Mouse (Mus musculus) small intestine, adult 2 months (tissue): Measurements from ENCODE around the gene Sult1a1. TPM values are rescaled to one million over a fixed set of nuclear protein-coding genes. Genes with fewer than 3 reads are reported as not detected.
"Not testable (repeated sequence)": the region's sequence is repeated elsewhere in the genome, so short reads cannot be mapped to it uniquely, and the experiment has no call there.

Experiments
- H3K27ac ChIP-seq: fragments of 200-500 bp; 2 replicates; pipeline ENCODE4 v1.5.1; 2012; ENCODE audit warnings: low read depth, low read length, control low read depth, inconsistent platforms; ENCODE audit not compliant: insufficient read depth
- H3K27me3 ChIP-seq: fragments of 200-500 bp; 2 replicates; pipeline ENCODE4 v1.6.1; 2012; ENCODE audit warnings: mild to moderate bottlenecking, moderate library complexity, low read length, inconsistent platforms; ENCODE audit not compliant: control insufficient read depth, insufficient read depth
- H3K36me3 ChIP-seq: fragments of 200-500 bp; 2 replicates; pipeline ENCODE4 v1.6.1; 2012; ENCODE audit warnings: mild to moderate bottlenecking, low read length, control low read depth, inconsistent platforms; ENCODE audit not compliant: control insufficient read depth, insufficient read depth
- H3K4me1 ChIP-seq: fragments of 200-500 bp; 2 replicates; pipeline ENCODE4 v1.6.1; 2012; ENCODE audit warnings: low read length, inconsistent platforms, mixed read lengths; ENCODE audit not compliant: control insufficient read depth, insufficient read depth, insufficient read length
- H3K4me3 ChIP-seq: fragments of 200-500 bp; 2 replicates; pipeline ENCODE4 v1.5.1; 2012; ENCODE audit warnings: low read depth, mild to moderate bottlenecking, control low read depth, inconsistent platforms, low read length, moderate library complexity
- CTCF ChIP-seq: fragments of 200-500 bp; IDR thresholded peaks from 2 replicates; pipeline ENCODE4 v1.5.1; 2012; ENCODE audit warnings: low read depth, mild to moderate bottlenecking, control low read depth, inconsistent platforms, low read length, moderate library complexity, mixed read lengths; ENCODE audit not compliant: insufficient replicate concordance, insufficient read length; ENCODE audit errors: extremely low read depth
- POLR2A ChIP-seq: fragments of 200-500 bp; IDR thresholded peaks from 2 replicates; pipeline ENCODE4 v1.6.1; 2012; ENCODE audit warnings: low read depth, mild to moderate bottlenecking, control low read depth, inconsistent platforms, low read length, moderate library complexity
- WGBS: fragments of 180-500 bp; shearing (Covaris S2); methylation state at CpG from one replicate; pipeline ENCODE4 v1.1.7; 2018; 5-methylcytosine and 5-hydroxymethylcytosine counted together
- polyA plus RNA-seq: library from polyadenylated mRNA; depleted of rRNA; stranded (reverse); fragments of >200 nt; gene quantifications from 2 replicates; pipeline ENCODE4 v1.2.3, GENCODE M21; 2012

Sult1a1 gene
- polyA plus RNA-seq, 1 experiment = 7.4 TPM

DNA sequence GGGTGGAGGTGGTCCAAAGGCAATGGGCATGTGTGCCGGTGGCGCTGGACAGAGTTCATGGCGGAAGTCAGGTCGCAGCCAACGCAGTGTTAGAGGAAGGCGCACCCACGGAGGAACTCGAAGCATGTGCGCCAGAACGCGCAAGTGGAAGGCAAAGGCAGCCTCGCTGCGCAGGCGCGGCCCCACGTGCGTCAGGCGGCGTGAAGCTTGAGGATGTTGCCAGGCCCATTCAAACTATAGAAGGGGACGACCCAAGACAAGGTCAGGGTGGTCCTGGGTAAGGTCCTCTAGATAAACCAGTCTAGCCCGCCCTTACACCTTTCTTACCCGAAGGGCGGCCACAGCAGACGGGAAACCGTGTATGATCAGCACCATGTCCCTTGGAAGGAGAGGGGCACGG is 16.2 kb upstream of the Sult1a1 start:
- H3K27ac ChIP-seq = no peak overlapping the region
- WGBS = 95% methylated on average over 26 of the region's 26 CpGs
- no peaks in the 10 kb centered on the region for H3K27me3 ChIP-seq
- no peak for TF ChIP-seq POLR2A
- no peak for TF ChIP-seq CTCF
- H3K4me3 ChIP-seq = no peak overlapping the region
- peaks cover 14% of the 10 kb centered on the region for H3K4me1 ChIP-seq
- H3K36me3 ChIP-seq = peaks cover 11% of the 10 kb centered on the region

- WGBS = 69% methylated on average over 5 of the region's 5 CpGs
- Histone ChIP-seq H3K27ac (no peak overlapping the region), H3K27me3 (no peaks in the 10 kb centered on the region), H3K36me3 (peaks cover 11% of the 10 kb centered on the region), H3K4me3 (no peak overlapping the region), H3K4me1 (peaks cover 10% of the 10 kb centered on the region)
- TF ChIP-seq POLR2A (no peak), CTCF (no peak)
These were observed 15.4 kb upstream of the Sult1a1 start for GRCm38 (mm10) chr7:126691676-126692075.

DNA sequence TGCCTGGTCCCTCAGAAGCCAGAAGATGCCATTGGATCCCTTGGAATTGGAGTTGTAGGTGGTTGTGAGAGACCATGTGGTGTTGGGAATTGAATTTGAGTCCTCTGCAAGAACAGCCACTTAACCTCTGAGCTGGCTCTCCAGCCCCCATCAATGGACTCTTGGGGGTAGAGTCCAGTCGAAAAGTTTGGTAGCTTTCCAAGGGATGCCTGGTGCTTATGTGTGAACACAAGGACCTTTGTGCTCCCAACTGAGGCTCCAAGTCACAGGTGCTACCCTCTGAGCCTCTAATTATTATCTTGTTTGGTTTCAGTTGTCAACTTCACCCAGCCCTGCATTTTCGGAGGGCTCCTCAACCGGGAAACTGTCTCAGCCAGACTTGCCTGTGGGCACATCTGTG is 14.5 kb upstream of the Sult1a1 start:
- H3K27me3 ChIP-seq = no peaks in the 10 kb centered on the region
- whole genome bisulfite sequencing = 38% methylated on average over 3 of the region's 3 CpGs
- peaks cover 11% of the 10 kb centered on the region for H3K36me3 ChIP-seq
- no peak for TF ChIP-seq POLR2A
- no peak for TF ChIP-seq CTCF
- H3K4me3 ChIP-seq = no peak overlapping the region
- H3K27ac ChIP-seq = no peak overlapping the region
- peaks cover 6% of the 10 kb centered on the region for H3K4me1 ChIP-seq

DNA sequence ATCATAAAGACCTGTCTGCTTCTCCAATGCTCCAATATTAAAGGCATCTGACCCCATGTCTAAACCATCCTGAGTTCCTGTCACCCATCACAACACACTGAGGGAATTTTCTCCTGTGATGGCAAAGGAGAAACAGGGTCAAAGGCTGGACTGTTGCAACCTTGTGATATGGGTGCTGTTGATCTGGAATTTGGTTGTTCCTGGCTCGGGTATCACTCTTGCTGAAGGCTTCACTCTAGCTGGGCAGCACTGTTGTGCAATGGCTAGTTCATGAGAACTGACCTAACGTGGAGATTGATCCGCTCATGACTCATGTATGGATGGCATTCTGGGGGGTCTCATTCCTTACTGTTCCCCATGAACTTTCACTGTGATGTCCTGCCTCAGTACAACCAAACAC is 12.8 kb upstream of the Sult1a1 start:
- no peaks in the 10 kb centered on the region for H3K27me3 ChIP-seq
- H3K4me1 ChIP-seq = peaks cover 5% of the 10 kb centered on the region
- 66% methylated on average over 3 of the region's 3 CpGs for WGBS
- H3K36me3 ChIP-seq = peaks cover 11% of the 10 kb centered on the region
- TF ChIP-seq POLR2A = no peak
- no peak overlapping the region for H3K27ac ChIP-seq
- H3K4me3 ChIP-seq = no peak overlapping the region

GRCm38 (mm10) chr7:126688156-126688555 is 11.9 kb upstream of the Sult1a1 start:
- H3K27ac ChIP-seq, H3K4me1 ChIP-seq, H3K4me3 ChIP-seq, H3K27me3 ChIP-seq: not testable (repeated sequence)
- peaks cover 11% of the 10 kb centered on the region for H3K36me3 ChIP-seq
- WGBS = 77% methylated on average over 4 of the region's 4 CpGs

DNA sequence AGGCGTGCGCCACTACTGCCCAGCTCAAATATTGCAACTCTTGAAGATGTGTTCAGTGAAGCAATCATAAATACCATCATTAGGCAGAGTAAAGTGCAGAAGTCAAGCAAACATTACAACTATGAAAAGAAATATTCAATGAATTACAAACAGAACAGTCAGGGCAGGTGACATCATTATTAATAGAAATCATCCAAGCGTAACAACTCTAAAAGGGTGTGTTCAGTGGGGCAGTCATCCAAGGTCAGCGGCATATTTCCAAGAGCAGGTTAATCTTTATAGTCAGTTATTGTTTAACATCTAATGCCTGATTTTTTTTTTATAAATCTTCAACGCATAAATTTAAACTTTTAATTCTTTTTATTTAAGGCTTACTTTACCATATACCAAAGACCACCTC is 5.0 kb upstream of the Sult1a1 start:
- no peak overlapping the region for H3K4me3 ChIP-seq
- H3K4me1 ChIP-seq = peaks cover 12% of the 10 kb centered on the region; the same call in 1 of the 2 replicates
- TF ChIP-seq CTCF (no peak), POLR2A (no peak)
- H3K27ac ChIP-seq = no peak overlapping the region
- WGBS = 22% methylated on average over 5 of the region's 5 CpGs
- H3K27me3 ChIP-seq = no peaks in the 10 kb centered on the region
- H3K36me3 ChIP-seq = no peaks in the 10 kb centered on the region

GRCm38 (mm10) chr7:126679683-126680082 is 3.5 kb upstream of the Sult1a1 start:
- no peak overlapping the region for H3K4me3 ChIP-seq
- no peak overlapping the region for H3K27ac ChIP-seq
- H3K36me3 ChIP-seq = no peaks in the 10 kb centered on the region
- no peaks in the 10 kb centered on the region for H3K27me3 ChIP-seq
- WGBS = 75% methylated on average over 5 of the region's 5 CpGs
- no peak for TF ChIP-seq POLR2A
- no peak for TF ChIP-seq CTCF
- peaks cover 17% of the 10 kb centered on the region; the same call in 1 of the 2 replicates for H3K4me1 ChIP-seq
